Mouse (Mus musculus) brain, embryonic 14.5 days (tissue): ENCODE measurements at regions not wholly inside any gene's neighbourhood (a gene's known extent, or its start where the extent isn't known, plus 50 kb on each side); places are given as distances from the start of the nearest gene placed in this dataset.

Experiments used
- CTCF ChIP-seq: fragments of 200-500 bp; IDR thresholded peaks from 2 replicates; pipeline ENCODE4 v1.5.1; 2012; ENCODE audit warnings: inconsistent platforms, mild to moderate bottlenecking, moderate library complexity, borderline replicate concordance; ENCODE audit not compliant: insufficient read depth, insufficient read length; ENCODE audit errors: extremely low read depth
- POLR2A ChIP-seq: fragments of 200-500 bp; IDR thresholded peaks from 2 replicates; pipeline ENCODE4 v1.6.1; 2012; ENCODE audit warnings: mild to moderate bottlenecking, inconsistent platforms, borderline replicate concordance; ENCODE audit not compliant: poor library complexity, insufficient read depth, insufficient read length, severe bottlenecking; ENCODE audit errors: extremely low read depth

- TF ChIP-seq POLR2A (no peak), CTCF (no peak)
Observed at GRCm38 (mm10) chr15:6989094-6989493, 101.3 kb upstream of the Lifr start.
